Mouse (Mus musculus): ENCODE results near the gene Myo16. TPM values are rescaled to one million over a fixed set of nuclear protein-coding genes. Genes with fewer than 3 reads are reported as not detected.

Myo16 gene
- total RNA-seq, 2 experiments from 2014 or later: 71.4 to 78.7 TPM

GRCm38 (mm10) chr8:10651546-10652315 lies 498.0 kb downstream of the Myo16 start:
- no peak for DNase-seq (ENCODE audit: low spot score in 2 of 2)

- no peak for DNase-seq (ENCODE audit: low spot score in 2 of 2)
Observed at GRCm38 (mm10) chr8:10653282-10653681, 499.6 kb downstream of the Myo16 start.

GRCm38 (mm10) chr8:10654922-10655518 lies 501.3 kb downstream of the Myo16 start:
- DNase-seq (ENCODE audit: low spot score in 2 of 2): no peak

GRCm38 (mm10) chr8:10663770-10664470 lies 510.2 kb downstream of the Myo16 start:
- DNase-seq (ENCODE audit: low spot score in 2 of 2): no peak

GRCm38 (mm10) chr8:10664861-10665543 lies 511.3 kb downstream of the Myo16 start:
- no peak for DNase-seq (ENCODE audit: low spot score in 2 of 2)

- DNase-seq (ENCODE audit: low spot score in 2 of 2): no peak
Observed at GRCm38 (mm10) chr8:10665821-10666283, 512.1 kb downstream of the Myo16 start.

GRCm38 (mm10) chr8:10671862-10672548 lies 518.3 kb downstream of the Myo16 start:
- DNase-seq (ENCODE audit: low spot score in 2 of 2): no peak

GRCm38 (mm10) chr8:10677840-10678410 lies 524.2 kb downstream of the Myo16 start:
- no peak for DNase-seq (ENCODE audit: low spot score in 2 of 2)

- no peak for DNase-seq (ENCODE audit: low spot score in 2 of 2)
Observed at GRCm38 (mm10) chr8:10681926-10682325, 528.2 kb downstream of the Myo16 start.

- DNase-seq (ENCODE audit: low spot score in 2 of 2): no peak
Observed at GRCm38 (mm10) chr8:10683088-10683487, 529.4 kb downstream of the Myo16 start.

Other genes with a start within 250 kb of the Myo16 start
- gene Lig4, start 176.2 kb upstream of the Myo16 start, total RNA-seq (2021): 10 to 100 TPM; 11.7 to 12.9 TPM
- gene Abhd13, start 176.2 kb upstream of the Myo16 start, total RNA-seq (2021): 10 to 100 TPM; 29.4 TPM
- gene Tnfsf13b, start 147.4 kb upstream of the Myo16 start, total RNA-seq (2021): 1 to 10 TPM; 2.6 to 2.8 TPM